16 mouse cellular contexts compared by ENCODE assay signal in genomic region chr2:179694936-179695335, GRCm38 (mm10).
"Had no signal": no experiment of that assay in that cellular context is flagged by ENCODE, and none has a peak within 500 bp of the region (broad histone marks: within the 10 kb centered on the region; RNA-seq: fewer than 3 reads in every experiment).

No protein-coding gene starts in this region.

- ATAC-seq: inflammation-experienced regulatory T-cells, adult 6 months; liver, postnatal 0 days had no signal

- H3K27ac ChIP-seq: kidney, postnatal 0 days; limb, embryonic 15.5 days; liver, embryonic 13.5 days; lung, embryonic 15.5 days; macrophage had no signal

- H3K4me3 ChIP-seq: limb, embryonic 15.5 days; liver, embryonic 13.5 days; lung, embryonic 15.5 days; megakaryocyte, embryonic 14.5 days had no signal

- DNase-seq: kidney, adult 11 months; kidney, adult 9 months; kidney, postnatal 36 days; layer of hippocampus, adult 9-11 months; layer of hippocampus, postnatal 36 days; liver, embryonic 13.5 days; liver, postnatal 0 days; lung, postnatal 14 days; right cerebral cortex, postnatal 14 days; thymus, postnatal 36 days had no signal

- H3K9me3 ChIP-seq: limb, embryonic 15.5 days; liver, embryonic 13.5 days; lung, embryonic 15.5 days; megakaryocyte, embryonic 14.5 days had no signal

- H3K36me3 ChIP-seq: limb, embryonic 15.5 days; liver, embryonic 13.5 days; lung, embryonic 15.5 days had no signal

- H3K9ac ChIP-seq: limb, embryonic 15.5 days; liver, embryonic 13.5 days; liver, postnatal 0 days; lung, embryonic 15.5 days had no signal

- H3K27me3 ChIP-seq: liver, embryonic 13.5 days; lung, embryonic 15.5 days had no signal

- H3K4me1 ChIP-seq: liver, embryonic 13.5 days; megakaryocyte, embryonic 14.5 days had no signal

- H3K4me2 ChIP-seq: limb, embryonic 15.5 days; liver, embryonic 13.5 days; lung, embryonic 15.5 days had no signal
